Mouse (Mus musculus) adrenal gland, postnatal 36 days (tissue): ENCODE measurements at regions not wholly inside any gene's neighbourhood (a gene's known extent, or its start where the extent isn't known, plus 50 kb on each side); places are given as distances from the start of the nearest gene placed in this dataset.
"Not testable (repeated sequence)": the region's sequence is repeated elsewhere in the genome, so short reads cannot be mapped to it uniquely, and the experiment has no call there.

Experiments
- DNase-seq, 2 experiments: peaks; one replicate each; pipeline ENCODE4 v3.0.0; 2021; ENCODE audit warnings: mixed read lengths in 1 of 2

GRCm38 (mm10) chr13:18651658-18652057 is 65.4 kb upstream of the Vps41 start:
- no peak for DNase-seq

DNA sequence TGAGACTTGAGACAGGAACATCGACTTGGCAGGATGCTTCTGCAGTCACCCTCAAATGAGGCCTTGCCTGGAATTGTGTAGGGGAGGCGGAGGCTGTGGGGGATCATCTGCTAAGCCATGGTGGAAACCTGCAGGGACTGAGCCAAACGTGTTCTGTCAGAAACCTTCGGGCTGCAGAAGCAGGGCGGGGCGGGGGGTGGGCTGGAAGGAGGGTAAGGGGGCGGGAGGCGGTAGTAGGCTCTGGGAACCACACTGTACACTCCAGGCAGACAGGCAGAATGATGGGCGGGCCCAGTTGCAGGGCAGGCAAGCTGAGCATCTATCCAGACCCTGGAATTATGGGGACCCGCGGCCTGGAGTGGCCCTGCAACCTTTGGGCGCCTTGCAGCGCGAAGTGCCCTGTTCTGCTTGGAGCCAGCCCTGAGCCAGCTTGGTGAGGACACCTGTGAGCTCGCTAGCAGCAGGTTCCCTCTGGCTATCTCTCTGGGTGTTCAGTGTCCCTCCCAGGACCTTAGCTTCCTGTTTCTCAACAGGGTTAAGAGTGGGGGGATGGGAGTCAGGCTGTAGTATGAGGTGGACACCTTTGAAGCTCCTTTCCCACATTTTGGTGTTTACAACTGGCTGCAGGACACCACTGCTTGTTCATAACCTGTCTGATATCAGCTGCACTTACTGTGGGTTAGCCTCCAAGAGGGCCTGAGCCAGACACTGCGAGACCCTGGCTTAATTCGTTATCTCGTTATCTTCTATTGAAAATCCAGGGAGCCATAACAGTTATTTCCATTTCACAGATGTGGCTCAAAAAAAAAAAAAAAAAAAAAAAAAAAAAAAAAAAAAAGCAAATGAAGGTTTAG is 102.1 kb upstream of the Vps41 start:
- DNase-seq: no peak

- no peak for DNase-seq
Measured at GRCm38 (mm10) chr13:18580718-18581550, 136.2 kb upstream of the Vps41 start.

GRCm38 (mm10) chr13:18576016-18576415 is 141.1 kb upstream of the Vps41 start:
- DNase-seq: no peak

- DNase-seq: no peak
Measured at GRCm38 (mm10) chr13:18575599-18575998, 141.5 kb upstream of the Vps41 start.

GRCm38 (mm10) chr13:18542032-18542431 is 144.5 kb upstream of the Pou6f2 start:
- DNase-seq: not testable (repeated sequence)

- peak in 1 of 2 experiments; percentile 2 for DNase-seq
Measured at GRCm38 (mm10) chr13:18530509-18530908, 133.0 kb upstream of the Pou6f2 start.

DNA sequence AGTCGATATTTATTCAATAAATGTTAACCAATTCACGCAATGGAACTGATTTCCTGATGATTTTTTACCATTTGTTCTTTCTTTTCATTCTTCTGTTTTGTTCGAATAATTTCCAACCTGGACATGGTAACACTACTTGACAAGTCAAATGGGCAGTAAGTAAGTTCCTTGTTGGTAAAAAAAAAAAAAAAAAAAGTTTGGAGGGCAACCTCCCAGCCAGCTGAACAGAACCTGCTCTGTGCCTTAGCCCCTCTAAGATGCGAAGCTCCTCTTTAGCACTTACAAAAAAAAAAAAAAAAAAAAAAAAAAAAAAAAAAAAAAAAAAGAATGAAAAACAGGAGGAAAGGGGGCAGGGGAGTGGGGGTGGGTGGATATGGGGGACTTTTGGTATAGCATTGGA is 100.7 kb upstream of the Pou6f2 start:
- DNase-seq: no peak

DNA sequence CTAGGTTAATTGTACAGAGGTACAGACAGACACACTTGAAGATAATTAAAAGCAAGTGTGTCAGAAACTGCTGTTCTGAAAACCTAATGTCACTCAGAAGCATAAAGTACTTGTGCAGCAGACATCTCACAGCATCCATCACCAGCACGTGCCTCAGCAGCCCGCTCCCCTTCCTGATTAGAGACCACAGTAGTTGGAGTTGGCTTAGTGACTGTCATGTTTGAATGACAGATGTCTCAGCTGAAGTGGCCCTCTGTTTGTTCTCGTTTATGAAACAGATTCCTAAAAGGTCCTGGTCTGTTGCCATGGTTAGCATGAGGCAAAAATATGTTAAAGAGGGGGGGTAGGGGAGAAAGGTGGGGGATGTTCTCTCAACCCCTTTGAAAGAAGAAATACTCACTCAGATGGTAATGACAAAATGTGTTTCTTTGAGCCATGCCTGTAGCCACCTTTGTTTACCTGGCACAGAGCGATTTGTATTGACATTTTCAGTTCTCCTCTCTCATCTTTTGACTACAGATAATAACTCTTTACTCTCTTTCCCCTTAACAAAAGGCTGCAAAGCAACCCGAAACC is 100.2 kb upstream of the Pou6f2 start:
- DNase-seq: no peak

- DNase-seq: no peak
Measured at GRCm38 (mm10) chr13:18495021-18495811, 97.7 kb upstream of the Pou6f2 start.

DNA sequence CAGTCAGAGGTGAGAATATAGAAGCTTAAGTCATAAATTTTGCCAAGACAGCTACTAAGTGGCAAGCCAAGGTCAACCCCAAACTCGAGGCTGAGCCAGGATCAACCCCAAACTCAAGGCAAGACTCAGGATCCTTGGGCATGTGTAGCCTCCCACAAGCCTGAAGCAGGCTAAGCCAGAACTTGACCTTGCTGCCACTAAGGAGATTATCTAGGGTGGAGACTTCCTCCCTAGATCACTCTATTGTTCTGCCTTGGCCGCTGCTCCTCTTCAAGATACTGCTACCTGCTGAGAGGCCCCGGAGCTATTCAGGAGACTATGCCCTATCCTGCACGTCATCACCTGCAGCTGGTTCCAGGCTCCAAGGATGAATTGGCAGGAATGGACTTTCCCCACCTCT is 88.3 kb upstream of the Pou6f2 start:
- DNase-seq: not testable (repeated sequence)

DNA sequence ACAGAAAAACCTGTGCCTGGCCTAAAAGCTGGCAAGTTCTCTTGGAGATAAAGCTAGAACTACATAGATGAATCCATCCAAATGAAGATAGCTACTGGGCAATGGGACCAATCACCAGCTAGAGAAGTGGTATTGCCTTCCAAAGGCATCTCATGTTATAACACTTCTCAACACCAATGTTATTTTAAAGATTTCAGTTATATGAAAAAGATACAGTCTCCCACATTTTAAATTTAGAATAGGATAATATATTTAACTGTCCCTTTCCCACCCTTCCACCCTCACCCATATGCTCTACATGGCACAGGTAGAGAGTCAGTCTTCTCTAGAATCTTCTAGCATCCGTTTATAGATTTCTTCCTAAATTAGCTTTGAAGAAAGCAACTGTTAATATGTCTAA is 87.6 kb upstream of the Pou6f2 start:
- no peak for DNase-seq

- DNase-seq: no peak
Measured at GRCm38 (mm10) chr13:18476311-18476710, 78.8 kb upstream of the Pou6f2 start.

GRCm38 (mm10) chr13:18471534-18471933 is 74.0 kb upstream of the Pou6f2 start:
- no peak for DNase-seq

DNA sequence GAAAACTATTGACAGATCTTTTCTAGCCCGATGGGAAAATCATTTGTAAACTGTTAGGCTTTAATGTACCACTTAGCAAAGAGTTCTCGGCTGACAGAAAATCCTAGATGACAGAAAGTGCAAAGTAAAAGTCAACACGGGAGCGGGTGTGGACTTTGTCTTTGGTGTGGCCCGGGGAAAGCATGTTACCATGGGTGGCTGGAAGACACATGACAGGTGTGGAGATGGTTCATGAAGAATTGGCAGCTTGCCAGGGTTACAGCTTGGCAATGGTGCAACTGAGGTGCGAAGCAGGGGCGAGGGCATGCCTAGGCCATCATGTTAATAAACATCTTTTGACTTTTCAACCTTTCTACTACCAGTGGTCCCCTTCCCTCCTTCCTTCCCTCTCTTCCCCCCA is 68.4 kb upstream of the Pou6f2 start:
- DNase-seq: no peak

DNA sequence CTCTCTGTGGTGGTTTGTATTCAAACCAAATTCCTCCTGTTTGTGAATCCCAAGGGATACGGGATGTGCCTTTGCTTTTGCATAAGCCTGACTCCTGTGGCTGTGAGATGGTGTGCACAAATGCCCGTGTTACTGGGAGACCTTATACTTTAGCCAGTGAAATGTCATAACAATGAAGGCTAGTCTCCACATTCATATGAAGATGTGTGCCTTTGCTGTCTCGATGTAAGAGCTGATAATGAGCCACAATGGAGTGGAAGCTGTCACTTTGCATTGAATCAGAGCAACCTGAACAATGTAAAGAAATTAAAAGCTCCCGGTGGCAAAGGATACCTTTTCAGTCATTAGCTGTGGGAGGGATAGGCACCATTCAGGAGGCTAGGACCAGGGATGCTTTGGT is 64.7 kb upstream of the Pou6f2 start:
- DNase-seq: no peak

- no peak for DNase-seq
Measured at GRCm38 (mm10) chr13:18457337-18458236, 60.1 kb upstream of the Pou6f2 start.
